Mouse (Mus musculus): Measurements from ENCODE around the gene Agfg2. TPM values are rescaled to one million over a fixed set of nuclear protein-coding genes. Genes with fewer than 3 reads are reported as not detected.

Gene Agfg2
- total RNA-seq, 2 experiments from 2014 or later, result 8.6 to 10.5 TPM

DNA sequence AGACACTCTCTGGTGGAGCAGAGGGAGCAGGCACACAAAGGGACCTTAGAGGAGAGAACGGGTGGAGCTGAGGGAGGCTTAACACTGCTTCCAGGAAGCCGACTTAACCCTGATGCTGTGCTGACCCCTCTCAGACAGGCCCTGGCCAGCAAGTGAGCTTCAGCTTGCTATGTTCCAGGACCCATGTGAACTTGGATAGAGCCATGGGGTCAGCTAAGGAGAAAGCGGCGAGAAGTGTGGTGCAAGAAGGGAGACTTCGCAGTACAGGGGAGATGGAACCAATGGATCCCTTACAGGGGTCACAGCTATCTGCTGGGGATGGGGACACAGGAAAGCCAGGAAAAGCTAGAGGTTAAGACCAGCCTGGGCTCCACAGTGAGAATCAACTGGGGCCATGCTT is 71.5 kb downstream of the Agfg2 start:
- ATAC-seq (replicated peaks; ENCODE audit: poor library complexity), result no peak

- peak; percentile 26; the same call in 1 of the 2 replicates for ATAC-seq (replicated peaks; ENCODE audit: poor library complexity)
Measured at GRCm38 (mm10) chr5:137611245-137611602, 73.3 kb downstream of the Agfg2 start.

GRCm38 (mm10) chr5:137610548-137611244 is 73.8 kb downstream of the Agfg2 start:
- ATAC-seq (replicated peaks; ENCODE audit: poor library complexity), result no peak

- ATAC-seq (replicated peaks; ENCODE audit: poor library complexity), result no peak
Measured at GRCm38 (mm10) chr5:137610056-137610455, 74.5 kb downstream of the Agfg2 start.

DNA sequence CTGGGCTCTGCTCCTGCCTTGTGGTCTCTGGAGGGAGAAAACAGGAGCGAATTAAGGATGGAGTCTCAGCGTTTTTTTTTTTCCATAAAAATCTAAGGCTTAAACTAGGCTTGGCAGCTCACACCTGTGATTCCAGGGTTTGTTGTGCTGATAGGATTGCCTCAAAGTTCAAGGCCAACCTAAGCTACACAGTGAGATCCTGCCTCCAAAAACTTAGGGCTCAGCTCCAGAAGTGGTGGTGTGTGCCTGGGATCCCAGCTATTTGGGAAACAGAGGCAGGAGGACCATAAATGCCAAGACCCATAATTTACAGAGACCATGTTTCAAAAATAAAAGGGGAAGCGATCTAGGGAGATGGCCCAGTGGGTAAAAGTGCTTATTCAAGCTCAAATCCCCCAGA is 75.2 kb downstream of the Agfg2 start:
- no peak for ATAC-seq (replicated peaks; ENCODE audit: poor library complexity)

GRCm38 (mm10) chr5:137608654-137609190 is 75.8 kb downstream of the Agfg2 start:
- no peak for ATAC-seq (replicated peaks; ENCODE audit: poor library complexity)

DNA sequence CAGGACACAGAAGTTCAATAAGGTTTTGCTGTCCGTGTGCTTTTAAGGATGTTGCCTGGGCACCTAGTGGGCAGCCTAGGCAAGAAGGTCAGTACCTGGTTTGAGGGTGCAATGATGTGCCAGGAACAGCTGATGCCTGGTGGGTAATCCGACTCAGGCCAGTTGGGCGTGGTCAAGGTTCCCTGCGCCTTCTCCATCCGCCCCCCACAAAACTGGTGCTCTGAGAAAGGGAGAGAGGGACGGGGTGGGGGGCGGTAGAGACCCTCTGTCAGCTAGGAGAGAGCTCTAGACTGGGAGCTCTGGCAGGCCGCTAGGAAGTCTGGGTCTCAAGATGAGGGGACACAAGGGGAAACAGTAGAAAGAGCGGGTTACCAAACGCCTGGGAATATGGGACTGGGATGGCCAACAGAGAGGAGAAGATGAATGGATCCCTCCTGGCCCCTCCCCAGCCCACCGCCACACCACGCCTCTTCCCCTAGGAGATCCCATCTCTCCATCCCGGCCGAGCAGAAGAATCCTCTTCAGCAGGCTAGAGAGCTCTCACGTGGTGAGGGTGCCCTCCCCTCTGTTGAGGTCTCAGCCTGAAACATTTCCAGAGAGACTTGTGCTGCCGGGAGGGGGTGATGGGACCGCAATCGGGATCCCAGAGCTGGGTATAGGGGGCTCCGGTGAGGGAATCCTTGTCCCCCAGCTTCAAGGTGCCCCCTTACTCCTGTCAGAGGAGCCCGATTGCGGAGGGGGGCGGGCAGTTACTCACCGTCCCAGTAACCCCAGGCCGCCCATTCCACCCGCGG is 76.5 kb downstream of the Agfg2 start:
- no peak for ATAC-seq (replicated peaks; ENCODE audit: poor library complexity)

DNA sequence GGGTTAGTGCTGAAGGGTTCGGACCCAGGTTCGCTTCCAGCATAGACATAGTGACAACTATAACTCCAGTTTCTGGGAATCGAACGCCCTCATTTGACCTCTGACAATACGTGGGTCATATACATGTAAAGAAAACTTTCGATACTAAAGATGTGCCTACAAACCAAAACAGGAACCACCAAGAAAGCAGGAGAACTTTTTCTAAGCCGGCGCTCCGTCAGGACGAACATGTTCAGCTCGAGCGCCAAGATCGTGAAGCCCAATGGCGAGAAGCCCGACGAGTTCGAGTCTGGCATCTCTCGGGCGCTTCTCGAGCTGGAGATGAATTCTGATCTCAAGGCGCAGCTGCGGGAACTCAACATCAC is 83.2 kb downstream of the Agfg2 start:
- ATAC-seq (replicated peaks; ENCODE audit: poor library complexity), result no peak

DNA sequence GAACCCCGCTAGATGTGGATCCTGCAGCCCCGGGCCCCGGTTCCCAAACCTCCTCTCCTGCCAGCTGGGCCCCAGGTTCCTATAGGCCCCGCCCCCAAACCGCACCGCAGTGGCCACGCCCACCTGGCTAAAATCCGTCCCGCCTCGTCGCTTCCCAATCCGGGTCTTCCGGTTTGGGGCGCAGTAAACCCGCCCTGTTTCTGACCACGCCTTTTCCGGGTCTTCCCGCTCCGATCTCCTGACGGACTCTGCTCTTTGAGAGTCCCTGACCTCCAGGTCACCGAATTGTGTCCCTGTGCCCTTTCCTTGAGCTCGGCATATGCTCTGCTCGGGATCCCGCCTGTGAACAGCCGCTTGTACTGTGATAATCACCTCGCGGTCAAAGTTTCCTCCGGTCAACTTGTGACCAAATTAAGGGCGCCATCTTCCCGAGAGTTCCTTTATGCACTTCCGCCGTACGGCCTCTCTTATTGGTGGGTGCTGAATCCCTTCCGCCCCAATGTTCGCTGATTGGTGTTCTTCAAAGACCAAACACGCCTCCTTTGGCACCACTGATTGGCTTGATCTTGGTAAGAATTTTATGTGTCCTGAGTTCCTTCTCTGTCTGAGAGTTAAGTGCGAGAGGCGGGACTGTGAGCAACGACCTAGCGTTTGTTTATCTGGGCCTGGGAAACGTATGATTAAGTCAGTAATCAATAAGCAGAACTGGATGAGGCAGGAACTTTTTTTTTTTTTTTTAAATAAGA is 83.7 kb downstream of the Agfg2 start, which contains the start of gene Mospd3:
Gene Mospd3, minus strand, starts transcription at position 440 of the 746 bp plus-strand sequence.
- peak; percentile 76 for ATAC-seq (replicated peaks; ENCODE audit: poor library complexity)

Other genes starting within 250 kb of the Agfg2 start
- 0.10 and 0.47 TPM in 2 replicates for gene Zan, start 207.7 kb downstream of the Agfg2 start, total RNA-seq (2015)
- gene Zan, start 207.7 kb downstream of the Agfg2 start, total RNA-seq (2017), result under 0.01 and 0.14 TPM in 2 replicates
- 31.9 and 35.0 TPM in 2 replicates for gene Pop7, start 182.2 kb downstream of the Agfg2 start, total RNA-seq (2015)
- 22.7 and 29.2 TPM in 2 replicates for gene Pop7, start 182.2 kb downstream of the Agfg2 start, total RNA-seq (2017)
- 7.1 and 8.6 TPM in 2 replicates for gene Gigyf1, start 166.2 kb downstream of the Agfg2 start, total RNA-seq (2015)
- gene Gigyf1, start 166.2 kb downstream of the Agfg2 start, total RNA-seq (2017), result 4.7 and 7.2 TPM in 2 replicates
- gene Epo, start 151.5 kb downstream of the Agfg2 start, total RNA-seq (2015), result not detected in 2 replicates
- not detected in 2 replicates for gene Epo, start 151.5 kb downstream of the Agfg2 start, total RNA-seq (2017)
- 193 and 223 TPM in 2 replicates for gene Gnb2, start 151.2 kb downstream of the Agfg2 start, total RNA-seq (2015)
- gene Gnb2, start 151.2 kb downstream of the Agfg2 start, total RNA-seq (2017), result 187 and 251 TPM in 2 replicates
- not detected in 2 replicates for gene Actl6b, start 131.2 kb downstream of the Agfg2 start, total RNA-seq (2015)
- not detected in 2 replicates for gene Actl6b, start 131.2 kb downstream of the Agfg2 start, total RNA-seq (2017)
- gene Tfr2, start 114.9 kb downstream of the Agfg2 start, total RNA-seq (2015), result 14.1 and 20.7 TPM in 2 replicates
- 13.2 and 23.4 TPM in 2 replicates for gene Tfr2, start 114.9 kb downstream of the Agfg2 start, total RNA-seq (2017)
- 95.4 and 97.5 TPM in 2 replicates for gene Mospd3, start 83.7 kb downstream of the Agfg2 start, total RNA-seq (2015)
- gene Mospd3, start 83.7 kb downstream of the Agfg2 start, total RNA-seq (2017), result 3.6 and 5.5 TPM in 2 replicates
- not detected in 2 replicates for gene Pcolce, start 70.9 kb downstream of the Agfg2 start, total RNA-seq (2015)
- gene Pcolce, start 70.9 kb downstream of the Agfg2 start, total RNA-seq (2017), result not detected in 2 replicates
- gene Fbxo24, start 55.7 kb downstream of the Agfg2 start, total RNA-seq (2015), result not detected in 2 replicates
- gene Fbxo24, start 55.7 kb downstream of the Agfg2 start, total RNA-seq (2017), result 0.21 TPM in 1 of 2 replicates, not detected in the other
- 37.8 and 38.0 TPM in 2 replicates for gene Lrch4, start 55.6 kb downstream of the Agfg2 start, total RNA-seq (2015)
- gene Lrch4, start 55.6 kb downstream of the Agfg2 start, total RNA-seq (2017), result 27.3 and 29.5 TPM in 2 replicates
- gene Gm20605, start 55.6 kb downstream of the Agfg2 start, total RNA-seq (2015), result 5.5 and 8.3 TPM in 2 replicates
- gene Gm20605, start 55.6 kb downstream of the Agfg2 start, total RNA-seq (2017), result 4.3 and 8.0 TPM in 2 replicates
- gene Sap25, start 43.4 kb downstream of the Agfg2 start, total RNA-seq (2015), result 24.9 and 29.5 TPM in 2 replicates
- 14.2 and 18.0 TPM in 2 replicates for gene Sap25, start 43.4 kb downstream of the Agfg2 start, total RNA-seq (2017)
- gene Irs3, start 39.0 kb downstream of the Agfg2 start, total RNA-seq (2015), result not detected in 2 replicates
- gene Irs3, start 39.0 kb downstream of the Agfg2 start, total RNA-seq (2017), result not detected in 2 replicates
- 0.02 and 0.05 TPM in 2 replicates for gene Nyap1, start 56.9 kb upstream of the Agfg2 start, total RNA-seq (2015)
- 0.07 and 0.17 TPM in 2 replicates for gene Nyap1, start 56.9 kb upstream of the Agfg2 start, total RNA-seq (2017)
- 39.6 and 58.5 TPM in 2 replicates for gene Tsc22d4, start 61.0 kb upstream of the Agfg2 start, total RNA-seq (2015)
- 92.1 and 96.5 TPM in 2 replicates for gene Tsc22d4, start 61.0 kb upstream of the Agfg2 start, total RNA-seq (2017)
- 64.5 and 77.4 TPM in 2 replicates for gene Ppp1r35, start 94.1 kb upstream of the Agfg2 start, total RNA-seq (2015)
- 38.4 and 38.6 TPM in 2 replicates for gene Ppp1r35, start 94.1 kb upstream of the Agfg2 start, total RNA-seq (2017)
- 34.6 and 37.4 TPM in 2 replicates for gene Mepce, start 102.9 kb upstream of the Agfg2 start, total RNA-seq (2015)
- gene Mepce, start 102.9 kb upstream of the Agfg2 start, total RNA-seq (2017), result 13.8 and 16.7 TPM in 2 replicates
- gene Zcwpw1, start 103.1 kb upstream of the Agfg2 start, total RNA-seq (2015), result 6.2 and 9.1 TPM in 2 replicates
- 10.5 and 11.8 TPM in 2 replicates for gene Zcwpw1, start 103.1 kb upstream of the Agfg2 start, total RNA-seq (2017)
- 6.8 and 10.5 TPM in 2 replicates for gene Pilra, start 151.6 kb upstream of the Agfg2 start, total RNA-seq (2015)
- gene Pilra, start 151.6 kb upstream of the Agfg2 start, total RNA-seq (2017), result 6.7 and 6.9 TPM in 2 replicates
- gene Pilrb1, start 173.4 kb upstream of the Agfg2 start, total RNA-seq (2015), result 15.7 and 16.8 TPM in 2 replicates
- 11.6 and 19.9 TPM in 2 replicates for gene Pilrb1, start 173.4 kb upstream of the Agfg2 start, total RNA-seq (2017)
- 20.2 and 43.2 TPM in 2 replicates for gene Pilrb2, start 187.1 kb upstream of the Agfg2 start, total RNA-seq (2015)
- gene Pilrb2, start 187.1 kb upstream of the Agfg2 start, total RNA-seq (2017), result 9.6 and 14.9 TPM in 2 replicates
- gene Cyp3a13, start 236.9 kb upstream of the Agfg2 start, total RNA-seq (2015), result not detected in 2 replicates
- not detected in 2 replicates for gene Cyp3a13, start 236.9 kb upstream of the Agfg2 start, total RNA-seq (2017)